Mouse (Mus musculus): ENCODE measurements around the gene Ak1. TPM values are rescaled to one million over a fixed set of nuclear protein-coding genes. Genes with fewer than 3 reads are reported as not detected.

The Ak1 gene
- total RNA-seq, 2 experiments from 2014 or later = 733 to 743 TPM

DNA sequence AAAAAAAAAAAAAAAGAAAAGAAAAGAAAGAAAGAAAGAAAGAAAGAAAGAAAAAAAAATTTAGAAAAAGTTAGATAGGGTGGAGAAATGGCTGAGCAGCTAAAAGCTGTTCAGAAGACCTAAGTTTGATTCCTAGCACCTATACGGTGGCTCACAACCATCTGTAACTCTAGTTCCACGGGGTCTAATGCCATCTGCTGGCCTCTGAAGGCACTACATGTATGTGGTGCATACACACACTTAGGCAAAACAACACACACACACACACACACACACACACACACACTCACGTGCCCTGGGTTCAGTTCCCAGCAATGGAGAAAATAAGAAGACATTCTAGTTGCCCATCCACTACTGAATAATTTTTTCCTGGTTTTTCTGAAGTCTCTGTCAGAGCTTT lies 55.3 kb downstream of the Ak1 start:
- no peak for DNase-seq (ENCODE audit: low spot score)
- intact Hi-C loops (cut with DNase I) = no loop called here

- intact Hi-C loops (cut with DNase I) = no loop called here
- DNase-seq (ENCODE audit: low spot score) = no peak
Observed at GRCm38 (mm10) chr2:32677683-32678082, 56.1 kb downstream of the Ak1 start.

DNA sequence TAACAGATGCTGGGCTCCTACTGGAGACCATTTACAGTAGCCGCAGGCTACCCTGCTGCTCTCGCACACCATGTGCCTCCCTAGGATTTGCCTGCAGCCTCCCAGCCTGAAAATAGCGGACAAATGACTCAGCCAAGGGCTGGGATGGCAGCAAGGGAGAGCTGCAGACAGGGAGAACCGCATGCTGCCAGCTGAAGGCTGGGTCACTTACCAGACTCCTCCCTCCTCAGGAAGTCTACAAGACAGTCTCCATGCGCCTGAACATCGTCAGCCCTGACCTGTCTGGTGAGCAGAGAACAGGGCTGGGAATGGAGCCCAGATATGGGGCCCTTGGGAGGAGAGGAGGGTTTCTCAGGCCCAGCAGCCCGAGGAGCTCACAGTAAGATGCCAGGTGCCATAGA lies 58.5 kb downstream of the Ak1 start:
- intact Hi-C loops (cut with DNase I) = no loop called here

DNA sequence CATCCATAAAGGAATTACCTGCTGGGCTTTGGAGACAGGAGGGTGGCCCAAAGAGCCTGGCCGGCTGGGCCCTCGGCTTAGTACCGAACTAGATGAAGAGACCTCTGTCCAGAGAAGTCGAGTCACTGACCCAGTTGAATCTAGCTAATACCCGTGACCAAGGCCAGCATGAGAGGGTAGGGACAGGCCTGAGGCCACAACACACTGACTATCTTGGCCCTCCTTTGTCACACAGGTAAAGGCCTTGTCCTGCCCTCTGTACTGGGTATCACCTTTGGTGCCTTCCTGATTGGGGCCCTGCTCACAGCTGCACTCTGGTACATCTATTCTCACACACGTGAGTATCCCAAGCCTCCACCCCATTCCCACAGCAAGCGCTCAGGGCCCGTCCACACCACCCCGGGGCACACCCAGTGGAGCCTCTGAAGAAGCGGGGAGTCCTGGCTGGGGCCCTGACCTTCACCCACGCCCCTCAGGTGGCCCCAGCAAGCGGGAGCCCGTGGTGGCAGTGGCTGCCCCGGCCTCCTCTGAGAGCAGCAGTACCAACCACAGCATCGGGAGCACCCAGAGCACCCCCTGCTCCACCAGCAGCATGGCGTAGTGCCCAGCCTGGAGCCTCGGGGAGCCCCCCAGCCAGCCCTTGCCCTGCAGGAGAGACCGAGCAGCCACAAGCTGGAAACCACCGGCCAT lies 59.5 kb downstream of the Ak1 start:
- intact Hi-C loops (cut with DNase I) = no loop called here

More for the DNA sequence above, 58.5 kb downstream of the Ak1 start:
- no peak for DNase-seq (ENCODE audit: low spot score)

GRCm38 (mm10) chr2:32681754-32682153 lies 60.2 kb downstream of the Ak1 start:
- intact Hi-C loops (cut with DNase I) = no loop called here
- no peak for DNase-seq (ENCODE audit: low spot score)

More for the DNA sequence above, 59.5 kb downstream of the Ak1 start:
- DNase-seq (ENCODE audit: low spot score) = no peak

- DNase-seq (ENCODE audit: low spot score) = no peak
- intact Hi-C loops (cut with DNase I) = no loop called here
Observed at GRCm38 (mm10) chr2:32682721-32683417, 61.3 kb downstream of the Ak1 start.

DNA sequence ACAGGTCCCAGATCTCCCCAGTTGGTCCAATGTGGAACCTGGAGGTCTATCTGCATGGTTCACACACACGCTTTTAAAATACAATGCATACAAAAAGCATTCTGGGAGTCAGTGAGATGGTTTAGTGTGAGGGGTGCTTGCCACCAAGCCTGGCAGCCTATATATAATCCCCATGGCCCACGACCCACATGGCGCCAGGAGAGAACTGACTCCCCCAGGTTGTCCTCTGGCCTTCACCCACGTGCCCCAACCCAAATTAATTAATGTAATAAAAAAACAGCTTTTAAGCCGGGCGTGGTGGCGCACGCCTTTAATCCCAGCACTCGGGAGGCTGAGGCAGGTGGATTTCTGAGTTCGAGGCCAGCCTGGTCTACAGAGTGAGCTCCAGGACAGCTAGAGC lies 62.1 kb downstream of the Ak1 start:
- intact Hi-C loops (cut with DNase I) = no loop called here
- DNase-seq (ENCODE audit: low spot score) = no peak

Small RNA genes within 50 kb of the gene (microRNA-seq; reads per million reads assigned to microRNA genes)
- gene Gm47291 = not detected
- not detected for gene Mir1954

Other genes starting within 250 kb of the Ak1 start
- gene 1110008P14Rik, start 239.8 kb upstream of the Ak1 start, total RNA-seq (2021) = 10 to 100 TPM; 47.7 to 49.6 TPM
- gene Lcn2, start 233.5 kb upstream of the Ak1 start, total RNA-seq (2021) = 1 to 10 TPM; 3.1 to 3.6 TPM
- gene Ptges2, start 225.9 kb upstream of the Ak1 start, total RNA-seq (2021) = 10 to 100 TPM; 78.1 to 81.2 TPM
- 1 to 10 TPM; 3.4 to 4.2 TPM for gene Naif1, start 171.3 kb upstream of the Ak1 start, total RNA-seq (2021)
- gene Slc25a25, start 170.3 kb upstream of the Ak1 start, total RNA-seq (2021) = 1 to 10 TPM; 5.6 to 7.5 TPM
- gene Fam102a, start 86.4 kb upstream of the Ak1 start, total RNA-seq (2021) = 1 to 10 TPM; 7.8 to 9.2 TPM
- gene Dpm2, start 50.9 kb upstream of the Ak1 start, total RNA-seq (2021) = 10 to 100 TPM; 18.6 to 23.3 TPM
- gene Pip5kl1, start 47.0 kb upstream of the Ak1 start, total RNA-seq (2021) = not detected
- not detected for gene 9430097D07Rik, start 46.1 kb upstream of the Ak1 start, total RNA-seq (2021)
- gene St6galnac4, start 34.7 kb upstream of the Ak1 start, total RNA-seq (2021) = 10 to 100 TPM; 17.7 to 21.4 TPM
- 100 to 1,000 TPM; 104 to 110 TPM for gene St6galnac6, start 22.0 kb upstream of the Ak1 start, total RNA-seq (2021)
- 100 to 1,000 TPM; 126 to 140 TPM for gene Eng, start 24.8 kb downstream of the Ak1 start, total RNA-seq (2021)
- gene Fpgs, start 82.4 kb downstream of the Ak1 start, total RNA-seq (2021) = 1 to 10 TPM; 4.2 to 6.0 TPM
- gene Cdk9, start 91.3 kb downstream of the Ak1 start, total RNA-seq (2021) = 10 to 100 TPM; 23.4 to 26.4 TPM
- gene Sh2d3c, start 99.3 kb downstream of the Ak1 start, total RNA-seq (2021) = 10 to 100 TPM; 20.7 to 25.4 TPM
- not detected for gene 6330409D20Rik, start 119.3 kb downstream of the Ak1 start, total RNA-seq (2021)
- gene Tor2a, start 135.5 kb downstream of the Ak1 start, total RNA-seq (2021) = 1 to 10 TPM; 8.1 to 8.3 TPM
- gene Ttc16, start 153.9 kb downstream of the Ak1 start, total RNA-seq (2021) = under 1 TPM; 0.10 to 0.17 TPM
- gene Ptrh1, start 154.0 kb downstream of the Ak1 start, total RNA-seq (2021) = 1 to 10 TPM; 2.6 to 4.2 TPM
- not detected for gene Cfap157, start 162.7 kb downstream of the Ak1 start, total RNA-seq (2021)
- gene Stxbp1, start 225.5 kb downstream of the Ak1 start, total RNA-seq (2021) = 10 to 100 TPM; 11.0 to 11.7 TPM

All from heart, postnatal 25 days (tissue).